ENCODE assay signal across 35 mouse cellular contexts in genomic region chr6:71190501-71190900, GRCm38 (mm10). TPM values are rescaled to one million over a fixed set of nuclear protein-coding genes. Genes with fewer than 3 reads are reported as not detected.
"Had no signal": no experiment of that assay in that cellular context is flagged by ENCODE, and none has a peak within 500 bp of the region (broad histone marks: within the 10 kb centered on the region; RNA-seq: fewer than 3 reads in every experiment).

No protein-coding gene starts in this region.

- H3K27me3 ChIP-seq: embryonic facial prominence, embryonic 12.5 days; embryonic facial prominence, embryonic 13.5 days; embryonic facial prominence, embryonic 15.5 days; forebrain, embryonic 12.5 days; forebrain, embryonic 13.5 days; forebrain, embryonic 15.5 days had no signal

- H3K9ac ChIP-seq: embryonic facial prominence, embryonic 12.5 days; embryonic facial prominence, embryonic 13.5 days; embryonic facial prominence, embryonic 15.5 days; forebrain, embryonic 12.5 days; forebrain, embryonic 13.5 days; forebrain, embryonic 15.5 days; forebrain, postnatal 0 days had no signal

- H3K27ac ChIP-seq: embryonic facial prominence, embryonic 10.5 days; embryonic facial prominence, embryonic 12.5 days; embryonic facial prominence, embryonic 13.5 days; embryonic facial prominence, embryonic 15.5 days; forebrain, embryonic 10.5 days; forebrain, embryonic 12.5 days; forebrain, embryonic 13.5 days; forebrain, embryonic 15.5 days; gastrocnemius, adult 2 months; heart, adult 2 months had no signal

- DNase-seq: cerebellum, adult 8-10 months; cerebellum, adult 9-10 months; cerebellum, adult 9-11 months; cerebellum, postnatal 10 days; cerebellum, postnatal 14 days; cerebellum, postnatal 25 days; cerebellum, postnatal 36 days; embryo, embryonic 11 days; forebrain, postnatal 0 days; gastrocnemius, adult 2 months; gastrocnemius, postnatal 10 days; gastrocnemius, postnatal 14 days; gastrocnemius, postnatal 25 days; gastrocnemius, postnatal 36 days; heart, adult 11 months; heart, adult 18-20 months; heart, adult 2 months had no signal

- H3K4me1 ChIP-seq: embryonic facial prominence, embryonic 10.5 days; embryonic facial prominence, embryonic 12.5 days; embryonic facial prominence, embryonic 13.5 days; embryonic facial prominence, embryonic 15.5 days; forebrain, embryonic 10.5 days; forebrain, embryonic 12.5 days; forebrain, embryonic 13.5 days; forebrain, embryonic 15.5 days had no signal

- H3K36me3 ChIP-seq: embryonic facial prominence, embryonic 10.5 days; embryonic facial prominence, embryonic 12.5 days; embryonic facial prominence, embryonic 13.5 days; embryonic facial prominence, embryonic 15.5 days; forebrain, embryonic 10.5 days; forebrain, embryonic 12.5 days; forebrain, embryonic 15.5 days had no signal

- H3K4me3 ChIP-seq: embryonic facial prominence, embryonic 10.5 days; embryonic facial prominence, embryonic 12.5 days; embryonic facial prominence, embryonic 13.5 days; embryonic facial prominence, embryonic 15.5 days; erythroblast, embryonic 14.5 days; forebrain, embryonic 10.5 days; forebrain, embryonic 12.5 days; forebrain, embryonic 13.5 days; forebrain, embryonic 15.5 days; gastrocnemius, adult 2 months; heart, adult 2 months had no signal

RNA-seq across cellular contexts. Expression of gene Fabp1, which starts 9.1 kb away (rescaled TPM):
- total RNA-seq: common myeloid progenitor, adult 5-6 weeks; forebrain, postnatal 0 days; gastrocnemius, adult 2 months; gastrocnemius, postnatal 14 days; gastrocnemius, postnatal 25 days; gastrocnemius, postnatal 36 days; heart, adult 18-20 months; heart, adult 2 months; heart, adult 8-10 months had no signal
- polyA plus RNA-seq: cortical plate, adult 2 months; embryonic facial prominence, embryonic 10.5 days; embryonic facial prominence, embryonic 11.5 days; embryonic facial prominence, embryonic 12.5 days; embryonic facial prominence, embryonic 13.5 days; embryonic facial prominence, embryonic 14.5 days; forebrain, embryonic 10.5 days; forebrain, embryonic 11.5 days; forebrain, embryonic 12.5 days; forebrain, embryonic 13.5 days; forebrain, embryonic 14.5 days; forebrain, embryonic 15.5 days; forebrain, embryonic 16.5 days; forebrain, postnatal 0 days; frontal cortex, adult 2 months; heart, adult 2 months had no signal

RNA-seq across cellular contexts. Expression of gene Thnsl2, which starts 46.3 kb away (rescaled TPM):
- polyA plus RNA-seq: erythroblast, embryonic 14.5 days had no signal
